Mouse (Mus musculus) liver, adult 2 months (tissue): ENCODE data around the gene Zc3h10.

ENCODE experiments used
- CTCF ChIP-seq: fragments of 200-500 bp; IDR thresholded peaks from 2 replicates; pipeline ENCODE4 v1.5.1; 2011; ENCODE audit warnings: low read depth, low read length, control low read depth
- POLR2A ChIP-seq: fragments of 200-500 bp; IDR thresholded peaks from 2 replicates; pipeline ENCODE4 v1.6.1; 2011; ENCODE audit warnings: low read length, control low read depth; ENCODE audit not compliant: insufficient read depth; ENCODE audit errors: extremely low read depth

DNA sequence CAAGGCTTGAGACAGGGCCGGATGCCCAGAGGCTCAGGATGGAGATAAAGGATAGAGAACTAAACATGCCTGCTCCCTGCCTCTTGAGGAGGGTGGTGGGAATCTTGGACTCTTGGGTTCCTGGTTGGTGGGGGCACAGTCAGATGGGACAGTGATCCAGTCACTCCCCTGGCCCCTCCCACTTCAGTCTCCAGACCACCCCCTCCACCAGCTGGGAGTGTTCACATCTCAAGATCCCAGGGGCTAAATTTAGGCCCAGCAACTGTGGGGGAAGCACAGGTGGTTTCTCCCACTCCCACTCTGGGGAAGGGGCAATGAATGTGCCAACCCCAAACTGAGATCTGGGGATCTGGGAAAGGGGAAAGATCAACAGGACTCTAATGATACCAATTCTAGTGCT lies 40.6 kb upstream of the Zc3h10 start:
- TF ChIP-seq POLR2A: no peak
- TF ChIP-seq CTCF: no peak
